Mouse (Mus musculus): Measurements from ENCODE around the gene Pdzd2. TPM values are rescaled to one million over a fixed set of nuclear protein-coding genes. Genes with fewer than 3 reads are reported as not detected.

Gene Pdzd2
- polyA plus RNA-seq, 1 experiment: 9.3 TPM

DNA sequence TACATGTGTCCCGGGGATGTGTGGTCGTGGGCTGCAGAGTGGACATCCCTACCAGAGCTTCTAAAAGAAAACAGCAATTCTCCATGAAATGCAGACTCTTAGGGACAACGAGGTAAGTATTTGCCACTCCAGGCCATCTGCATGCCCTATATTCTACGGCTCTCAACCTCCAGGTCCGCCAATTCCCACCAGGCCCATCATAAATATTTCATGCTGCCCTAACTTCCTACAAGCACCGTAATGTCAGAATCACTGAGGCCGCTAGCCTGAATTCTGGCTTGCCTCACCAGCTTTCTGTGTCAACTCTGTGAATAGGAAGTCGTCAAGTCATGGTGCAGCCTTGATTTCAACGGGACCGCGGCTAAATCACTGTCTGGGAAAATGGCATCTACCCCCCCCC, 234.2 kb downstream of the Pdzd2 start:
- H3K4me1 ChIP-seq (ENCODE audit: control insufficient read depth, insufficient read depth, low read length): peaks cover 5% of the 10 kb centered on the region
- H3K27ac ChIP-seq (ENCODE audit: control insufficient read depth, insufficient read depth, low read depth, low read length): no peak overlapping the region
- TF ChIP-seq CTCF (IDR thresholded peaks at IDR 0.05; ENCODE audit: control insufficient read depth, insufficient read depth, insufficient replicate concordance, low read depth, low read length) (no peak), POLR2A (IDR thresholded peaks at IDR 0.05; ENCODE audit: control insufficient read depth, low read depth, low read length) (no peak)
- H3K4me3 ChIP-seq (ENCODE audit: control insufficient read depth, low read depth, low read length): no peak overlapping the region
- H3K36me3 ChIP-seq (ENCODE audit: control insufficient read depth, insufficient read depth, low read length): no peaks in the 10 kb centered on the region
- no peaks in the 10 kb centered on the region for H3K27me3 ChIP-seq (ENCODE audit: control insufficient read depth, insufficient read depth, low read length)

DNA sequence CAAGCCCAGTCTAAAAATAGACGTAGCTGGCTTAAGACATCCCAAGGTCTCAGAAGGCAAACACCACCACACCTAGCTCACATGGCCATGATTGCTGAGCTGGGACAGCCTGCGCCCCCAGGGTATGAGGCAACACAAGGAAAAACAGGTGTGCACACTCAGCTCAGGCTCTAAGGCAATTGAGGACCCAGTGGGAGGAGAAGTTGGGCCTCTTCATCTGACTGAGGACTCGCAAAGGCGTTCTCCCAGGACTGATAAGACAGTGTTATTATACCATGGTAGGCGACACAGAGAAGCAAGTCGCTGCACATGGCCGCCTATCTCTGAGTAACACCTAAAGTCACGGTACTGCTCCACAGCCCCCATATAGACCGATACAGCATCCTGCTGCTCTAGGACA, 235.8 kb downstream of the Pdzd2 start:
- no peaks in the 10 kb centered on the region for H3K36me3 ChIP-seq (ENCODE audit: control insufficient read depth, insufficient read depth, low read length)
- TF ChIP-seq POLR2A (IDR thresholded peaks at IDR 0.05; ENCODE audit: control insufficient read depth, low read depth, low read length): no peak
- no peak for TF ChIP-seq CTCF (IDR thresholded peaks at IDR 0.05; ENCODE audit: control insufficient read depth, insufficient read depth, insufficient replicate concordance, low read depth, low read length)
- H3K4me1 ChIP-seq (ENCODE audit: control insufficient read depth, insufficient read depth, low read length): peaks cover 5% of the 10 kb centered on the region

DNA sequence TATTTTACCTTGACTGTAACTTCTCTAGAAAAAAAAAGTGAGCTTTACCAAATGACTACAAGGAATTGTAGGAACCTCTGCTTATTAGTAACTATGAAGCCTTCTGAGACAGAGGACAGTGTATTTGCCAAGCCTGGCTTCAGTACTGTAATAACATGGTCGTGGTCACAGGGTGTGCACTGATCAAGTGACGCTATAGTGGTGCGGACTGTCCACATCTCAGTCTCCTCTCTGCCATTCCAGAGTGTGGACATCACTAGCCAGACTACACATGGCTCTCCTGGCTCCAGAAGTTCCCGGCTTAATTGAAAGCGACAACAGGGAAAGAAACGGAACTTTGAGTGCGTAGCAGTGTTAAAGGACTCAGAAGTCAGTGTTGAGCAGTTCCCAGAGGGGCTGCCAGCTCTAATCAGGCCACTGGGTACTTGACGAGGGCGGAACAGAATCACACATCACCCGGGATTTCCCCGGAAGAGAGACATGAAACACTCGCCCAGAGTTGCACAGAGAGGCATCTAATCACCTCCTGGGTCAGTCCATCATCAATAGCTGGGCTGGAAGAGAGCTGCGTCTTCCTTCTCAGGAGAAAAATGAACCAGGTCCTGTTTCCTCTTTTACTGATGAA, 237.7 kb downstream of the Pdzd2 start:
- Histone ChIP-seq H3K4me1 (ENCODE audit: control insufficient read depth, insufficient read depth, low read length) (peaks cover 5% of the 10 kb centered on the region), H3K27ac (ENCODE audit: control insufficient read depth, insufficient read depth, low read depth, low read length) (no peak overlapping the region; the same call in 1 of the 2 replicates), H3K36me3 (ENCODE audit: control insufficient read depth, insufficient read depth, low read length) (no peaks in the 10 kb centered on the region), H3K27me3 (ENCODE audit: control insufficient read depth, insufficient read depth, low read length) (no peaks in the 10 kb centered on the region), H3K4me3 (ENCODE audit: control insufficient read depth, low read depth, low read length) (no peak overlapping the region)
- TF ChIP-seq CTCF (IDR thresholded peaks at IDR 0.05; ENCODE audit: control insufficient read depth, insufficient read depth, insufficient replicate concordance, low read depth, low read length): no peak
- no peak for TF ChIP-seq POLR2A (IDR thresholded peaks at IDR 0.05; ENCODE audit: control insufficient read depth, low read depth, low read length)

More for the DNA sequence above, 235.8 kb downstream of the Pdzd2 start:
- Histone ChIP-seq H3K27ac (ENCODE audit: control insufficient read depth, insufficient read depth, low read depth, low read length) (no peak overlapping the region), H3K27me3 (ENCODE audit: control insufficient read depth, insufficient read depth, low read length) (no peaks in the 10 kb centered on the region), H3K4me3 (ENCODE audit: control insufficient read depth, low read depth, low read length) (no peak overlapping the region)

DNA sequence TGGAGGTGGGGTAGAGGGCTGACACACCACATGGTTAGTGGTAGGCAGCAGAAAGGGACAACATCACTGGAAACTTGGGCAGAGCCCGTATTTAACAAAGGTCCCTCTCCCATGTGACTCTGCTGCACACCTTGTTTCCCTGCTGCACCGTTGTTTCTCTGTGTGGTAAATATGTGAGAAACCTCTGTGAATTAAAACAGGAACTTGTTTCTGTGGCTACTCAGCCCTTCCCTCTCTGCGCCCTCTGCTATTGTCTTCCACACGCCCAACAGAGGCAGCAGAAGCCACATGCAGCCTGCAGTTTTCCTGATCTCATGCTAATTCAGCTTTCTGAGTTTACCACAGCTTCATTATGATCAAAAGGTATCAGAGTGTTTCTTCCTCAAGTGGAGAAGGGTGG, 239.1 kb downstream of the Pdzd2 start:
- H3K27me3 ChIP-seq (ENCODE audit: control insufficient read depth, insufficient read depth, low read length): no peaks in the 10 kb centered on the region
- TF ChIP-seq CTCF (IDR thresholded peaks at IDR 0.05; ENCODE audit: control insufficient read depth, insufficient read depth, insufficient replicate concordance, low read depth, low read length) (no peak), POLR2A (IDR thresholded peaks at IDR 0.05; ENCODE audit: control insufficient read depth, low read depth, low read length) (no peak)
- no peak overlapping the region for H3K4me3 ChIP-seq (ENCODE audit: control insufficient read depth, low read depth, low read length)
- peak overlapping the region; percentile 10; the same call in 1 of the 2 replicates for H3K27ac ChIP-seq (ENCODE audit: control insufficient read depth, insufficient read depth, low read depth, low read length)
- H3K4me1 ChIP-seq (ENCODE audit: control insufficient read depth, insufficient read depth, low read length): peaks cover 5% of the 10 kb centered on the region
- no peaks in the 10 kb centered on the region for H3K36me3 ChIP-seq (ENCODE audit: control insufficient read depth, insufficient read depth, low read length)

DNA sequence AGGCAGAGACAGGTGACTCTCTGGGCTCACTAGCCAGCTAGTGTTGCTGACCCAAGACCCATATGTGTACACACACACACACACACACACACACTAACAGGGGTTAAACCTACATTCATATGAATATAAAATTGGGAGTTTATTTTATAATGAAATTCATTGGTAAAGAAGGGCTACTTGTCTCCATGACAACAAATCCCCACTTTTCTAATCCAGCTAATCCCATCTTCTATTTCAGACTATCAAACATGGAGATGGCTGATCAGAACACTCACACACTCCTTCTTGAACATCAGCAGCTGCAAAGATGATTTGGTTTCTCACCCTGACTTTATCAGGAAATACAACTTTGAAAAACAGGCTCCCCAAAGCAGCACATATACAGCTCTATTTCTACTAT, 245.6 kb downstream of the Pdzd2 start:
- no peak for TF ChIP-seq POLR2A (IDR thresholded peaks at IDR 0.05; ENCODE audit: control insufficient read depth, low read depth, low read length)
- no peak for TF ChIP-seq CTCF (IDR thresholded peaks at IDR 0.05; ENCODE audit: control insufficient read depth, insufficient read depth, insufficient replicate concordance, low read depth, low read length)
- no peak overlapping the region for H3K27ac ChIP-seq (ENCODE audit: control insufficient read depth, insufficient read depth, low read depth, low read length)

DNA sequence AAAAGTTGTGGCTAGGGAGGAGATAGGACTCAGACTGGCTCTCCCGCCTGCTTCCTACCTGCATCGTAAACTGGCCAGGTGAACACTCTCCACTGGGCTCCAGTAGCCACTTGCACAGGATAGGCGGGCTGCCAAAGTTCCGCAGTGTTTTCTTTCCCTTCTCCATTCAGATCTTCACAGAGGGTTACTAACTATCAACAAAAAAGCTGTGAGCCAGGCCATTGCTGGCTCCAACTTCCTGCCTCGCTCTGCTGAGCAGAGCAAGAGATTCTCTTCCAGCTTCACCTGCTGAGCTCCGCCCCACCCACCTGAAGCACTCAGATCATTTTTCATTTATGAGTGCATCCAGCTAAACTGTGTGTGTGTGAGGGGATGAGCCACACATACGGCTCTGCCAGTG, 246.5 kb downstream of the Pdzd2 start:
- Histone ChIP-seq H3K27ac (ENCODE audit: control insufficient read depth, insufficient read depth, low read depth, low read length) (peak overlapping the region; percentile 1), H3K4me3 (ENCODE audit: control insufficient read depth, low read depth, low read length) (no peak overlapping the region), H3K4me1 (ENCODE audit: control insufficient read depth, insufficient read depth, low read length) (peaks cover 7% of the 10 kb centered on the region), H3K27me3 (ENCODE audit: control insufficient read depth, insufficient read depth, low read length) (no peaks in the 10 kb centered on the region), H3K36me3 (ENCODE audit: control insufficient read depth, insufficient read depth, low read length) (no peaks in the 10 kb centered on the region)
- no peak for TF ChIP-seq CTCF (IDR thresholded peaks at IDR 0.05; ENCODE audit: control insufficient read depth, insufficient read depth, insufficient replicate concordance, low read depth, low read length)
- TF ChIP-seq POLR2A (IDR thresholded peaks at IDR 0.05; ENCODE audit: control insufficient read depth, low read depth, low read length): no peak

More for the DNA sequence above, 245.6 kb downstream of the Pdzd2 start:
- Histone ChIP-seq H3K4me3 (ENCODE audit: control insufficient read depth, low read depth, low read length) (no peak overlapping the region), H3K4me1 (ENCODE audit: control insufficient read depth, insufficient read depth, low read length) (peaks cover 7% of the 10 kb centered on the region), H3K27me3 (ENCODE audit: control insufficient read depth, insufficient read depth, low read length) (no peaks in the 10 kb centered on the region), H3K36me3 (ENCODE audit: control insufficient read depth, insufficient read depth, low read length) (no peaks in the 10 kb centered on the region)

DNA sequence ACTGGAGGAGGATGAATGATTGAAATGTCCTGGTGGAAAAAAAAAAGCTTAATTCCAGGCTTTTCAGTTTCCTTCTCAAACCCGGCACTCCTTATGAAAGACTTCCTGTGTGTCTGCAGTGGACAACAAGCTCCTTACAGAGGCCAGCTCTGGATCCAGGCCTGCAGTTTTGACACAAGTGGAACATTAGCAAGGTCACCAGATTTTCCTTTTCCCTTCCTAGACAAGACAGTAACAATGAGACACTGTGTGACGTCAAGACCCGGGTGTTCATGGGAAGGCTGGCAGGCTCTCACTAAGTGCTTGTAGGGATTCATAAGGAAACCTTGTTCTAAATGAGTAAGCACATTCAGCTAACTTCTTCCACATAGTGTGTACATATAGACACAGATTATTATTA, 248.8 kb downstream of the Pdzd2 start:
- no peaks in the 10 kb centered on the region for H3K36me3 ChIP-seq (ENCODE audit: control insufficient read depth, insufficient read depth, low read length)

More for the DNA sequence above, 248.8 kb downstream of the Pdzd2 start:
- Histone ChIP-seq H3K4me1 (ENCODE audit: control insufficient read depth, insufficient read depth, low read length) (peaks cover 7% of the 10 kb centered on the region), H3K27ac (ENCODE audit: control insufficient read depth, insufficient read depth, low read depth, low read length) (peak overlapping the region; percentile 44), H3K27me3 (ENCODE audit: control insufficient read depth, insufficient read depth, low read length) (no peaks in the 10 kb centered on the region), H3K4me3 (ENCODE audit: control insufficient read depth, low read depth, low read length) (no peak overlapping the region)
- TF ChIP-seq CTCF (IDR thresholded peaks at IDR 0.05; ENCODE audit: control insufficient read depth, insufficient read depth, insufficient replicate concordance, low read depth, low read length) (no peak), POLR2A (IDR thresholded peaks at IDR 0.05; ENCODE audit: control insufficient read depth, low read depth, low read length) (no peak)

Data from testis, adult 2 months (tissue).